Mouse (Mus musculus): Measurements from ENCODE around the gene Tlk2. TPM values are rescaled to one million over a fixed set of nuclear protein-coding genes. Genes with fewer than 3 reads are reported as not detected.

Tlk2 gene
- total RNA-seq, 2 experiments from 2014 or later, result 44.4 to 54.1 TPM

GRCm38 (mm10) chr11:105310197-105310596 is 131.6 kb downstream of the Tlk2 start:
- DNase-seq (ENCODE audit: extremely low spot score in 1 of 2, low spot score in 1 of 2), result no peak

GRCm38 (mm10) chr11:105311291-105311975 is 132.8 kb downstream of the Tlk2 start:
- no peak for DNase-seq (ENCODE audit: extremely low spot score in 1 of 2, low spot score in 1 of 2)

DNA sequence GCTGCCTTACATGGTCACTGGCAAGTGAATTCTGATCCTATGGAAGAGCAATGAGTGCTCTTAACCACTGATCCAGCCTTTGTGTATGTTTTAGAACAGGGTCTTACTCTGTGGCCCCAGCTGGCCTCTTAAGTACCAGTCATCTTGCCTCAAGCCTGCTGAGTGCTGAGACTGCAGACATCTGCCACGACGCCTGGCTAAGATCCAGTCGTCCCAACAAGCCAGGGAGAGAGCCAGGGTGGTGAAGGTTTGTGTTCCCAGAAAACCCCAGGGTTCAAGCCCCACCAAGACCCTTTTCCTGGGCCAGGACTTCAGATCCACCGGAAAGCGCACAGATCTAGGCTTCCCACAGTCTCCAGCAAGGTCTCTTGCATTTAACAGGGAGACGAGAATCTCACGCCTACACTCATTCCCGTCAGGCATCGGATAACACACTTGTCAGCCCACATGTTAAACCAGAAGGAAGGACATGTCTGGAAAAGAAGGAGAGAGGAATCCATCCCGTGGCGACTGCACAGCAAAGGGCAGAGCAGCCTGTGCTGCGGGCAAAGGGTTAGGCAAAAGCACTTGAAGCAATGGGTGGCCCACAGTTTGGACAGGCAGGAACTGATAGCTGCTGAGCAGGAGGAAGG is 133.8 kb downstream of the Tlk2 start:
- no peak for DNase-seq (ENCODE audit: extremely low spot score in 1 of 2, low spot score in 1 of 2)

- peak in 1 of 2 experiments; percentile 13 for DNase-seq (ENCODE audit: extremely low spot score in 1 of 2, low spot score in 1 of 2)
Observed at GRCm38 (mm10) chr11:105312972-105313632, 134.5 kb downstream of the Tlk2 start.

DNA sequence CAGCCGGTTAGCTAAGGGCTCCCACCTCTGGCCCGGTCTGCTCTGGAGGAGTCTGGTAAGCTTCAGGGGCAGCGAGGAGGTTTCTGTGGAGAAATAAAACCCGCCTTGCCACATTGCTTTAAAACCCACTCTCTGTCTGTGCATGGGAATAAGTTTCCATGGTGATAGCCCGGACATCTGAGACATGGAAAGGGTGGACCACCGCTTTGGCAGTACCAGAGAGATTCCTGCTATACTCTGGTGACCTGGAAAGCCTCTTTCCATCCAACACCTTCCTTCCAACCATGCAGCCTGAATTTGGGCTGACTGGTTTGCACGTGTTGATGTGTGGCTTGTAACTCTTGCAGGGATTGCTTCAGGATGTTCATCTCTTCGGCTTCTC is 135.0 kb downstream of the Tlk2 start:
- no peak for DNase-seq (ENCODE audit: extremely low spot score in 1 of 2, low spot score in 1 of 2)

- DNase-seq (ENCODE audit: extremely low spot score in 1 of 2, low spot score in 1 of 2), result no peak
Observed at GRCm38 (mm10) chr11:105315296-105315695, 136.7 kb downstream of the Tlk2 start.

- DNase-seq (ENCODE audit: extremely low spot score in 1 of 2, low spot score in 1 of 2), result no peak
Observed at GRCm38 (mm10) chr11:105316121-105316520, 137.5 kb downstream of the Tlk2 start.

DNA sequence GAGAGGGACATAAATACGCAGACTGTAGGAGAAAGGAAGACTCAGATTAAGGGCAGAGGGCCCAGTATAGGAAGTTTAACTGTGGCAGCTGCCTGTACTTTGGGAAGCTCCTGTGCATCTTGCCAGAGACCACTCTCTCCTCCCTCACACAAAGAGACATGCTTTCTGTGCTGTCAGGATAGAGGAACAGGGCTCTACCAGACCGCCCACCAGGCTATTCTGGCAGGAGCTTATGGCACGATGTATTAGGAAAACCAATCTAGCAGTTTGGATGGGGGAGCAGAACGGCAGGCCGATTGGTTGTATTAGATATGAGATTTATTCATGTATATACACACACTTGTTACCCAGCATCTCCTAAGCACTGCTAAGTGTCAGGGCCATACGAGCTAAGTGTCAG is 139.2 kb downstream of the Tlk2 start:
- no peak for DNase-seq (ENCODE audit: extremely low spot score in 1 of 2, low spot score in 1 of 2)

GRCm38 (mm10) chr11:105321090-105321489 is 142.5 kb downstream of the Tlk2 start:
- DNase-seq (ENCODE audit: extremely low spot score in 1 of 2, low spot score in 1 of 2), result no peak

DNA sequence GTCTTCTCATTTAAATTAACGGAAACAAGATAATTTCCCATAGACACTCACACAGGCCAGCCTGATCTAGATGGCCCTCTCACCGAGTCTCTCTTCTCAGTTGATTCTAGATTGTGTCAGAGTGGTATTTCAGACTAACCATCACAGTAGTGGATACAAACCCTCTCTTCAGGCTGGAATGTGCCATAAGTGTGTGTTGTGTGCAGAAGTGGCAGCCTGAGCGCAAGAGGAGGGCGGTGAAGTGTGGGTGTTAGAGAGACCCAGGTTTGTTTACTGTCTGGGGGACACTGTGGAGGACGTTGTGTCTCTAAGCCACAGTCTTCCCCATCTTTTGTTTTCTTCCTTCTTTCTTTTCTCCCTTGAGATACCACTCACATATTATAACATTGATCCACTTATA is 144.9 kb downstream of the Tlk2 start:
- no peak for DNase-seq (ENCODE audit: extremely low spot score in 1 of 2, low spot score in 1 of 2)

DNA sequence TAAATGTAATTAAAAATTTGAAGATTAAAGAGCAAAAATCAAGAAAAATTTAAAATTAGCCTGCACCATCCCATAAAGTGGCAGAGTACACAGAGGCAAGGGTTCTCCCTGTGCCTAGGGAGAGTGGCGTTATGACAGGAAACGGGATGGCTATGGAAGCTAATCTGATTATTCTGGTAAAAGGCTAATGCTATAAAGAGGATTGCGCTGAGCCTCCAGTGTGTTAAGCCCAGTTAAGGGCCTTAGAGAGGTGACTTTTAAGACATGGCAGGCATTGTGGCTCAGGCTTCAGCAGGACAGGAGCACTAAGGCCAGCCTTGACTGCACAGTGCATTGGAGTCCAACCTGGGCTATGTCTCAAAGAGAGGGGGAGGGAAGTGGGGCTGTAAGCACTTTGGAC is 148.5 kb downstream of the Tlk2 start:
- no peak for DNase-seq (ENCODE audit: extremely low spot score in 1 of 2, low spot score in 1 of 2)

GRCm38 (mm10) chr11:105329962-105330361 is 151.4 kb downstream of the Tlk2 start:
- DNase-seq (ENCODE audit: extremely low spot score in 1 of 2, low spot score in 1 of 2), result no peak

GRCm38 (mm10) chr11:105331129-105331528 is 152.5 kb downstream of the Tlk2 start:
- no peak for DNase-seq (ENCODE audit: extremely low spot score in 1 of 2, low spot score in 1 of 2)

- no peak for DNase-seq (ENCODE audit: extremely low spot score in 1 of 2, low spot score in 1 of 2)
Observed at GRCm38 (mm10) chr11:105331732-105332131, 153.1 kb downstream of the Tlk2 start.

DNA sequence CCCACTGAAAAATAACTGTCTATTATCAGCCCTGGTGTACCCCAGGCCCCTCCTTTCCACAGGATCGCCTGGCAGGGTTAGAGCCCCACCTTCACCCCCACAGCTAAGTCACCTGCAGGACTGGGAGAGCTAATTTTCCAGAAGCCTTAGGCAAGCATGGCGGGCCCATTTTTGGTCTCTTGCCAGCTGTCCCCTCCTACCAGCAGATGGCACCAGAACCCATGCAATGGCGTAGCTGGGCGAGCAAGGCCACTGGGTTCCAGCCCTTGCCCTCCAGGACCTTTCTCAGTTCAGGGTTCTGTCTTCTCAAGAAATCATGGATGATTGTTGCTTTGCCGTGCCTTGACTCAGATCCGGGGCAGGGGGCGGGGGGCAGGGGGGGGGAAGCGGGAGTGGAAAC is 153.9 kb downstream of the Tlk2 start:
- peak; percentile 45 to 70 for DNase-seq (ENCODE audit: extremely low spot score in 1 of 2, low spot score in 1 of 2)

Other genes starting within 250 kb of the Tlk2 start
- gene Efcab3, start 115.2 kb upstream of the Tlk2 start, total RNA-seq (2021), result under 1 TPM; 0.57 to 0.89 TPM
- 10 to 100 TPM; 16.8 to 17.7 TPM for gene Mettl2, start 52.4 kb upstream of the Tlk2 start, total RNA-seq (2021)
- not detected for gene Gm10842, start 31.9 kb upstream of the Tlk2 start, total RNA-seq (2021)
- gene Mrc2, start 113.8 kb downstream of the Tlk2 start, total RNA-seq (2021), result 1 to 10 TPM; 3.7 to 5.0 TPM